Mouse (Mus musculus): ENCODE measurements at regions not wholly inside any gene's neighbourhood (a gene's known extent, or its start where the extent isn't known, plus 50 kb on each side); places are given as distances from the start of the nearest gene placed in this dataset.

DNA sequence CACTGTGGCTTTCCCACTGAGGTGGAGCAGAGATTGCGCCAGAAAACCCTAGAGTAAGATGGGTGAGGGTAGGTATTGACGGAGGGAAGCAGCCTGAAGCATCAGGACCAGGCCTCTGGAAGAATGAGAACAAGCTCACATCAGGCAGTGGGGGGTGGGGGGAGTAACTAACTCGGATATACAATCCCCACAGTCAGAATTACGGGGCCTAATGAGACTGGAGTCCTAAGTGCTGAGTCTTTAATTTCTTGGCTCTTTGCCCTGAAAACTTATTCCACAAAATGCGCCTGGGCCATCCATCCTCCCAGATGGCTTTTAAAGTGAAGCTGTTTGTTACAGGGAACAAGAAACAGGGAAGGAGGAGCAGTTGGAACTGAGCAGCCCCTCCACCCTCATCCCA, 341.2 kb downstream of the Ptpru start:
- no peak overlapping the region for H3K27ac ChIP-seq (replicated peaks)
- DNase-seq (ENCODE audit: low spot score) = no peak
- no peaks in the 10 kb centered on the region for H3K4me1 ChIP-seq (replicated peaks; ENCODE audit: control insufficient read depth, insufficient read depth)
- H3K9ac ChIP-seq (ENCODE audit: low read length) = no peak overlapping the region
- H3K36me3 ChIP-seq (ENCODE audit: control insufficient read depth, insufficient read depth, low read length) = no peaks in the 10 kb centered on the region
- TF ChIP-seq EP300 (optimal IDR thresholded peaks at IDR 0.05) = no peak
- TF ChIP-seq CTCF (IDR thresholded peaks at IDR 0.05; ENCODE audit: low read depth) = no peak
- no peak overlapping the region for H3K4me3 ChIP-seq (ENCODE audit: low read depth, low read length)
- 40% methylated on average over 5 of the region's 5 CpGs for WGBS
- ATAC-seq (ENCODE audit: low FRiP score, low TSS enrichment) = no peak
- no peak overlapping the region for H3K4me2 ChIP-seq (replicated peaks; ENCODE audit: low read depth)
- H3K9me3 ChIP-seq (ENCODE audit: control insufficient read depth, low read length) = no peaks in the 10 kb centered on the region
- H3K27me3 ChIP-seq (ENCODE audit: control insufficient read depth, insufficient read depth, low read length) = no peaks in the 10 kb centered on the region

DNA sequence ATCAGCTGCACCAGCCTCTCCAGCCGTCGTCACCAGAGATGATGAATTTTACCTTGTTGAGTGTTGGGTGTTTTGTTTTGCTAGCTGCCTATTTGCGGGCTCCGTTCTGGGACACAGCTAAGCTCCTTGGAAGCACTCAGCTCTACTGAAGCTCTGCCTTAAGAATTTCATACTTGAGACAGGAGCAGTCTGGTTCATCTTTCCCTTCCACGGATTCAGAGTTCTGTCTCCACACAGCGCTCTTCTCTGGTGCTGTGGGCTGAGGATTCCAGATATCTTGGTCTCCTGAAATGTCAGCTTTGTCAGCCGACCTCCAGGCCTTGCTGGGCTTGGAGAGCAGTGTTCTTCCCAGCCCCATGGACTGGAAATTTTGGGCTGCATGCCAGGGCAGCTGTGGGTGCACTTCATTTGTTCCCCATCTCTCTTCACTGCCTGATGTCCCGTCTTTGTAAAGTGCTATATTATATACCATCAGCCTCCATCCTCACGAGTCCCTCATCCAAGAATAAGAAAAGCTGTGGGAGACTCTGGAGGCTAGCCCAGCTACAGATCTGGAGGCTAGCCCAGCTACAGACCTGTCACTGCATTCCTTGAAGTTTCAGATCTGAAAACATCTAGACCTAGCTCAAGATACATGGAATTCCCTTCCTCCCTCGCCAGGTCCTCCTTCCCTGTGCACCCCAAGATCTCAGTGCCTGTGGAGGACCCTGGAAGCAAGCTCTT, 337.0 kb downstream of the Ptpru start:
- DNase-seq (ENCODE audit: low spot score) (no peak), ATAC-seq (ENCODE audit: low FRiP score, low TSS enrichment) (no peak)
- TF ChIP-seq CTCF (IDR thresholded peaks at IDR 0.05; ENCODE audit: low read depth) (no peak), EP300 (optimal IDR thresholded peaks at IDR 0.05) (no peak)
- Histone ChIP-seq H3K4me3 (ENCODE audit: low read depth, low read length) (no peak overlapping the region), H3K4me2 (replicated peaks; ENCODE audit: low read depth) (no peak overlapping the region), H3K27ac (replicated peaks) (no peak overlapping the region), H3K9me3 (ENCODE audit: control insufficient read depth, low read length) (no peaks in the 10 kb centered on the region), H3K4me1 (replicated peaks; ENCODE audit: control insufficient read depth, insufficient read depth) (no peaks in the 10 kb centered on the region), H3K9ac (ENCODE audit: low read length) (no peak overlapping the region), H3K27me3 (ENCODE audit: control insufficient read depth, insufficient read depth, low read length) (no peaks in the 10 kb centered on the region), H3K36me3 (ENCODE audit: control insufficient read depth, insufficient read depth, low read length) (no peaks in the 10 kb centered on the region)
- whole genome bisulfite sequencing = 63% methylated on average over 10 of the region's 10 CpGs

DNA sequence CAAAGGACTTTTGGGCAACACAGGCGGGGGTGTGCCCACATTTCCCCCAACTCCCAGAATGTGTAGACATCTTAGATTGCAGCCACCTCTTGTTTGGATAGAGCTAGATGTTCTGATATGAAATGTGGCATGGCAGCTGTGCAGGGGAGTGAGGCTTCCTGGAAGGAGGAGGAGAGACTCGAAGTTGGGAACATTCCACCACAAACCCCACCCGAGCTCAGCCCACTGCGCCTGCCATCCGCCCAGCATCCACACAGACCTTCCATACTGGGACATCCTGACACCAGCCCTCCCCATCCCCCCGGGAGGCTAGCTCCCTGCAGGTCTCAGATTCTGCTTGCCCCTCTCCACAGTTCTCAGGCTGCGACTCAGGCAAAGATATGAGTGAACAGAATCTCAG, 329.9 kb downstream of the Ptpru start:
- ATAC-seq (ENCODE audit: low FRiP score, low TSS enrichment) = no peak
- H3K4me3 ChIP-seq (ENCODE audit: low read depth, low read length) = no peak overlapping the region
- 64% methylated on average over 7 of the region's 7 CpGs for WGBS

DNA sequence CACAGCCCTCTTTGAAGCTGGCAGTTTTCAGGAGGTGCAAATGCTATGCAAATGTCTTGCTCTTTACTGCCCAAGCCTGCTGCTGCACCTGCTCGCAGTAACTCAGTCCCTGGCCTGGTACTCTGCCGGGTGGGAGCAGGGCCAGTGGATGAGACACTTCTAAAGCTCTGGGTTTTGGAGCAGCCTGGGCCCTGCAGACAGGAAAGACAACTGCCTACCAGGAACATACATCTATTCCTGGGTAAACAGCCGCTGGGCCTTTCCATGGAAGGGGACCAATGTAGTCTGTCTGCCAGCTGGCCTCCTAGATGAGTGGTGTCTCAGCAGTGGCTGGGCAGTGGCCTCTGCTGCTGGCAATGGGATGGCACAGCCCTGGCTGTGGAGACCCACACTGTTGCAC, 326.5 kb downstream of the Ptpru start:
- Histone ChIP-seq H3K36me3 (ENCODE audit: control insufficient read depth, insufficient read depth, low read length) (no peaks in the 10 kb centered on the region), H3K4me2 (replicated peaks; ENCODE audit: low read depth) (no peak overlapping the region), H3K4me3 (ENCODE audit: low read depth, low read length) (no peak overlapping the region), H3K27me3 (ENCODE audit: control insufficient read depth, insufficient read depth, low read length) (no peaks in the 10 kb centered on the region), H3K9me3 (ENCODE audit: control insufficient read depth, low read length) (no peaks in the 10 kb centered on the region), H3K27ac (replicated peaks) (no peak overlapping the region), H3K9ac (ENCODE audit: low read length) (no peak overlapping the region), H3K4me1 (replicated peaks; ENCODE audit: control insufficient read depth, insufficient read depth) (no peaks in the 10 kb centered on the region)
- no peak for ATAC-seq (ENCODE audit: low FRiP score, low TSS enrichment)
- WGBS = 70% methylated on average over 3 of the region's 3 CpGs
- no peak for DNase-seq (ENCODE audit: low spot score)
- TF ChIP-seq CTCF (IDR thresholded peaks at IDR 0.05; ENCODE audit: low read depth) = no peak
- TF ChIP-seq EP300 (optimal IDR thresholded peaks at IDR 0.05) = no peak

More for the DNA sequence above, 329.9 kb downstream of the Ptpru start:
- no peak overlapping the region for H3K4me2 ChIP-seq (replicated peaks; ENCODE audit: low read depth)
- H3K9ac ChIP-seq (ENCODE audit: low read length) = no peak overlapping the region
- no peaks in the 10 kb centered on the region for H3K9me3 ChIP-seq (ENCODE audit: control insufficient read depth, low read length)
- H3K27ac ChIP-seq (replicated peaks) = no peak overlapping the region
- H3K4me1 ChIP-seq (replicated peaks; ENCODE audit: control insufficient read depth, insufficient read depth) = no peaks in the 10 kb centered on the region
- H3K27me3 ChIP-seq (ENCODE audit: control insufficient read depth, insufficient read depth, low read length) = no peaks in the 10 kb centered on the region
- no peaks in the 10 kb centered on the region for H3K36me3 ChIP-seq (ENCODE audit: control insufficient read depth, insufficient read depth, low read length)
- DNase-seq (ENCODE audit: low spot score) = no peak
- TF ChIP-seq CTCF (IDR thresholded peaks at IDR 0.05; ENCODE audit: low read depth) (no peak), EP300 (optimal IDR thresholded peaks at IDR 0.05) (no peak)

DNA sequence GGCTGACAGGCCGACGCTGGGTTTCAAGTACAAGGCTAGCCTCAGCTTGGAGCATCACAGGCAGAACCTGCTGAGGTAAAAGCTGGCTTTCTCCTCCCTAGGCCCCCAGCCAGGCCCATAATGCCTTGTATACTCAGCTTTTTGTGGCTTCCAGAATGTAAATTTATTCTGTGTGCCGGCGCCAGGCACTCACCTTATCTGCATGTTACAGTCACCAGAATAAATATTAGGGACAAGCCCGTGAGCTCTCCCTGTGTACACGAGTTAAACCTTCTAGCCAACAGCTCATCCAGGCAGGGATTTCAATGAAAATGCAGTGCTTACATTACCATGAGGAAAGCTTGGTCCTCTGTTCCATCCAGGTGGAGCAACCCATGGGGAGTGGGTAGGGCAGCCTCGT, 325.3 kb downstream of the Ptpru start:
- Histone ChIP-seq H3K27me3 (ENCODE audit: control insufficient read depth, insufficient read depth, low read length) (no peaks in the 10 kb centered on the region), H3K4me2 (replicated peaks; ENCODE audit: low read depth) (no peak overlapping the region), H3K36me3 (ENCODE audit: control insufficient read depth, insufficient read depth, low read length) (no peaks in the 10 kb centered on the region), H3K4me1 (replicated peaks; ENCODE audit: control insufficient read depth, insufficient read depth) (no peaks in the 10 kb centered on the region), H3K27ac (replicated peaks) (peak overlapping the region; percentile 65), H3K9me3 (ENCODE audit: control insufficient read depth, low read length) (no peaks in the 10 kb centered on the region), H3K4me3 (ENCODE audit: low read depth, low read length) (no peak overlapping the region), H3K9ac (ENCODE audit: low read length) (no peak overlapping the region)
- DNase-seq (ENCODE audit: low spot score) = peak; percentile 79
- WGBS = 38% methylated on average over 7 of the region's 7 CpGs
- ATAC-seq (ENCODE audit: low FRiP score, low TSS enrichment) = peak; percentile 90
- TF ChIP-seq EP300 (optimal IDR thresholded peaks at IDR 0.05) (no peak), CTCF (IDR thresholded peaks at IDR 0.05; ENCODE audit: low read depth) (no peak)

DNA sequence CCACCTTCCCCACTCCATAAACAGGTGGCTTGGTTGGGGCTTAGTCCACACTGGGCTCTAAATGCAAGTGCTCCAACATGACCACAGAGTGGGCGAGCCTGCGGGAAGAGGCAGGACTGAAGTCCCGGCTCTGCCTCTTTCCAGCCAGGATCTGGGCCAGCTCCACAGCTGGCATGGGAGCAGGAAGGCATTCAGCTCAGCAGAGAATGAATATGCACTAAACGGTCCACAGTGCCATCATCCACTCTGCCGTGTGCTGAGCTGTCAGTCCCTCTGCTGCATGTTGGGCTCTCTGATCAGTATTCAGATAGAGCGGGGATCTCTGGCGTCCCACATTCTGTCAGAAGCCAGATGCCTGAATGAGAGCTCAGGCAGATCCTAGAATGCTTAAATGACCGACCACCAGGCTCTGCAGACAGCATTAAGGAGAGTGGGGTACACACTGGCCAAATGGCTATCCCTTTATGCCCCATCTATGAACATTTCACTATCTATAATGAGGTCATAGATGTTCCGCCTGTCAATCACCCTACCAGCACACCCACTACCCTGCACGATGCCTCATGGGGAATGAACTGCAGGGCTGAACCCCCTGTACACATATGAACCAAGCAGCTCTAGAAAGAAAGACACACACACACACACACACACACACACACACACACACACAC, 317.3 kb downstream of the Ptpru start:
- Histone ChIP-seq H3K4me2 (replicated peaks; ENCODE audit: low read depth) (no peak overlapping the region), H3K4me1 (replicated peaks; ENCODE audit: control insufficient read depth, insufficient read depth) (no peaks in the 10 kb centered on the region), H3K27me3 (ENCODE audit: control insufficient read depth, insufficient read depth, low read length) (no peaks in the 10 kb centered on the region), H3K4me3 (ENCODE audit: low read depth, low read length) (no peak overlapping the region), H3K27ac (replicated peaks) (no peak overlapping the region), H3K36me3 (ENCODE audit: control insufficient read depth, insufficient read depth, low read length) (no peaks in the 10 kb centered on the region), H3K9ac (ENCODE audit: low read length) (no peak overlapping the region), H3K9me3 (ENCODE audit: control insufficient read depth, low read length) (no peaks in the 10 kb centered on the region)
- ATAC-seq (ENCODE audit: low FRiP score, low TSS enrichment) (no peak), DNase-seq (ENCODE audit: low spot score) (no peak)
- no peak for TF ChIP-seq CTCF (IDR thresholded peaks at IDR 0.05; ENCODE audit: low read depth)
- TF ChIP-seq EP300 (optimal IDR thresholded peaks at IDR 0.05) = no peak
- WGBS = 83% methylated on average over 10 of the region's 10 CpGs
